Mouse (Mus musculus) left cerebral cortex, postnatal 4 days (tissue): ENCODE results near the gene Gm43518. TPM values are rescaled to one million over a fixed set of nuclear protein-coding genes. Genes with fewer than 3 reads are reported as not detected.

ENCODE experiments used
- DNase-seq: peaks from one replicate; pipeline ENCODE4 v3.0.0-alpha.2; 2022
- intact Hi-C: fragments of 180-260 bp; cut with DNase I; formaldehyde crosslinking; loops from one replicate; pipeline ENCODE4 v1.15.1; 2025
- total RNA-seq, 2 experiments: library from RNA; stranded (reverse); gene quantifications; 2 replicates each; pipeline ENCODE4 v1.2.3; 2021

The Gm43518 gene
- total RNA-seq, 2 experiments from 2014 or later = 1.2 to 1.3 TPM

GRCm38 (mm10) chr5:123932927-123933326 is 5.7 kb downstream of the Gm43518 start:
- intact Hi-C loops = no loop called here
- DNase-seq = no peak

DNA sequence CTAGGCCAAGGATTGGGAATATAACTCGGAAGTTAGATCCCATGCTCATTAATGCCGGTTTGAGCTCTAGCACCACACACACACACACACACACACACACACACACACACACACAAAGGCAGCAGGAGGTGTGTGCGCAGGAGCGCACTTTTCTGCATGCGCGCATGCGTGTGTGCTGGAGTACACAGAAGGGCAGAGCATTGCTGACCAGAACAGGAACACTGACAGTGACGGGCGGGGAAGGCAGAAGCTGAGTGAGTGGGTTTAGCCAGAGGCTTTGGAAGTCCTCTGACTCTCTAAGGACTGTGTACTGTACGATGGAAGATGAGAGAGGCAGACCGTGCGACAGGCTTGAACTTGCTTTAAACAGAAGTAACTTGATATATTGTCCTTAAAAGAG is 6.3 kb downstream of the Gm43518 start:
- intact Hi-C loops = no loop called here
- DNase-seq = no peak

- intact Hi-C loops = no loop called here
- DNase-seq = no peak
Observed at GRCm38 (mm10) chr5:123933957-123934591, 6.9 kb downstream of the Gm43518 start.

- no peak for DNase-seq
- intact Hi-C loops = no loop called here
Observed at GRCm38 (mm10) chr5:123935931-123936330, 8.7 kb downstream of the Gm43518 start.

DNA sequence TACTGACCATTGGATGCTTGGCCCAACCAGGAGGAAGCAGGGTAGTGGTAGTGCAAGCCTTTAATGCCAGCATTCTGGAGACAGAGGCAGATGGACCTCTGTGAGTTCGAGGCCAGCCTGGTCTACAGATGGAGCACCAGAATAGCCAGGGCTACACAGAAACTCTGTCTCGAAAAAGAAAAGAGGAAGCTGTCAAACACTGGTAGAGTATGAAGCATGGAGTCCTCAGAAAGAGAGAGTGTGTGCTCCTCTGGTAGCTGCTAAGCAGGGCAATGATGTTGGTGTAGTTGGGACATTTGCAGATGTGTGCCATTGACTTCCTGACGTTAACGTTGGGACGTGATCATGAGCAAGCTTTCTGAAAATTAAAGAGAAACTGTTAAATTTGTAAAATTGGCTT is 11.3 kb downstream of the Gm43518 start:
- no peak for DNase-seq
- intact Hi-C loops = no loop called here

GRCm38 (mm10) chr5:123946546-123946945 is 19.3 kb downstream of the Gm43518 start:
- intact Hi-C loops = loop anchor here (5.0 kb wide), 1 partner anchor 46 kb away; no protein-coding TSS in a partner anchor
- no peak for DNase-seq

GRCm38 (mm10) chr5:123947041-123947761 is 20.0 kb downstream of the Gm43518 start:
- no peak for DNase-seq
- intact Hi-C loops = loop anchor here (1.0 to 5.0 kb wide), 2 partner anchors 45 to 138 kb away; no protein-coding TSS in a partner anchor

DNA sequence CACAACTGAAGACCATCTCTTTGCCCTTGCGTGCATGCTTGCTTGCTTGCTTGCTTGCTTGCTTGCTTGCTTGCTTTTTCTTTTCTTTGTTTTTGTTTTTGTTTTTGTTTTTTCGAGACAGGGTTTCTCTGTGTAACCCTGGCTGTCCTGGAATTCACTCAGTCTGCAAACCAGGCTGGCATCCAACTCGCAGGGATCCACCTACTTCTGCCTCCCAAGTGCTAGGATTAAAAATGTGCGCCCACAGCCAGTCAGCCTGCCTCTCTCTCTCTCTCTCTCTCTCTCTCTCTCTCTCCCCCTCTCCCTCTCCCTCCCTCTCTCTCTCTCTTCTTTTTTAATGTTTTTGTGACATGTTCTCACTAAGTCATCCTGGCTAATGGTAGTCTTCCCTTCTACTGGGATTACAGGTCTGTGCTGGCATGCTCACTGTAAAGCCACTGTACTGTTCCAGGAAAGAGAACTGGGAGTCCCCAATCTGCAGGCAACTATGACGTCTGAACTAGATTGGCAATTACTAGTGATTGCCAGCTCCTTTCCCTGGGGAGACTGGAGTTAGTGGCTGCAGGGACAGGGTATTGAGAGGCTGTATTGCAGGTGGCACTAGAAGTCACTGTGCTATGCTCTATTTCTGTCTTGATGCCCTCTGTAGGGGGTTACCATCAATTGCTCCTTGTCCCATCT is 25.3 kb downstream of the Gm43518 start:
- no peak for DNase-seq
- intact Hi-C loops = no loop called here

GRCm38 (mm10) chr5:123957213-123957612 is 30.0 kb downstream of the Gm43518 start:
- DNase-seq = no peak
- intact Hi-C loops = no loop called here

- no peak for DNase-seq
- intact Hi-C loops = no loop called here
Observed at GRCm38 (mm10) chr5:123959018-123959417, 31.8 kb downstream of the Gm43518 start.

GRCm38 (mm10) chr5:123960129-123960528 is 32.9 kb downstream of the Gm43518 start:
- intact Hi-C loops = no loop called here
- no peak for DNase-seq

GRCm38 (mm10) chr5:123961046-123961445 is 33.8 kb downstream of the Gm43518 start:
- DNase-seq = peak; percentile 31
- intact Hi-C loops = no loop called here

- intact Hi-C loops = no loop called here
- DNase-seq = no peak
Observed at GRCm38 (mm10) chr5:123964208-123964607, 37.0 kb downstream of the Gm43518 start.

GRCm38 (mm10) chr5:123966759-123967158 is 39.5 kb downstream of the Gm43518 start:
- DNase-seq = no peak
- intact Hi-C loops = no loop called here

DNA sequence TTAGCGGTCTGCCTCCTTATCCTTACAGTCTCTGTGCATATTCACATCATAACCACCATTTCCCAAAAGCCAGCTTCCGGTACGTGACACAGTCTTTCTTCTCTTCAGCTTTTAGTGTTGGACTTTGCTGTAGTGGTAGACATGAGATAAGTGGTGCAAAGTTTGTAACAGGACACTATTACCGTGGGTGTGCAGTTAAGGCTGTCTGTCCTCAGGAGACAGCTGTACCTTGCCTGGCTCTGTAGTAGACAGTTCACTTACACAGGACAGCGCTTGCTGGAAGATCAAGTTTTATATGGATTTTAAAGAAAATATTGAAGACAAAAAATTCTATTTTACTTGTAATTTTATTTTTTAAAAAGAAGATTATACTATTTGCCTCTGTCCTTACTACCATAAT is 41.2 kb downstream of the Gm43518 start:
- no peak for DNase-seq
- intact Hi-C loops = no loop called here

DNA sequence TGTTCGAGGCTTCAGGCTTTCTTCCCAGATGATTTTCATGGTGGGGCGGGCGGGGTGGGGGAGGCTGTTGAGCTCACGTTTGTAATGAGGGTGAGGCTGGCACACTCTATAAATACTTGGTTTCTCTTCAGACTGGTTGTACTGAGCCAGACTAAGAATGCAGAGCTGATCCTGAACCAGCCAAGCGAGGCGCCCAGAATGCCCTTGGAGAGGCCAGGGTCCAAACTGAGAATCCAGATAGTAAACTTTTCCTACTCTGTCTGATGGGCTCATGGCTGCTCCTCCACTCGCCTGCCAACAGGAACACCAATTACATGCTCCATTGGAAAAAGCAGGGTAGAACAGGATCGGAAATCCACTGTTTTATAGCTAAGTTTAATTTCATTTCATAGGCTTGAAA is 42.0 kb downstream of the Gm43518 start:
- intact Hi-C loops = no loop called here
- no peak for DNase-seq

- intact Hi-C loops = no loop called here
- DNase-seq = no peak
Observed at GRCm38 (mm10) chr5:123970576-123970975, 43.4 kb downstream of the Gm43518 start.

DNA sequence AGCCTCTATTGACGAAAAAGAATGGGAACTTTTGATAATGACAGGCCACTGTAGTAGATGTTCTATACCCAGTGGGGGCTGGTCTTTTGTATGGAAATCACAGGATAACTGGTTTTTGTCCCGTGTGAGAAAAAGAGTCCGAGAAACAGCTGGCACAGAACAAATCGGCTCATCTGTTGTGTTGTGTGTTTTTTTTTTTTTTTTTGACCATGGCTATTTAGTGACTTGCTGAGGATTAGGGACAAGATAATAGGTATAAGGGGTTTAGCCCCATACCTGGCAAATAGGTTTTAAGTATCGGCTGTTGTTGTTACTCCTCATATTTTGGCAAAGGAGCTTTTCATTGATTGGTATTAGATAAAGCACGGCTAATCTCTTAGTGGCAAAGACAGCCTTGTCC is 45.2 kb downstream of the Gm43518 start:
- intact Hi-C loops = no loop called here
- DNase-seq = no peak

- intact Hi-C loops = no loop called here
- DNase-seq = peak; percentile 81
Observed at GRCm38 (mm10) chr5:123973299-123974178, 46.3 kb downstream of the Gm43518 start, which contains the start of gene Hip1r. Gene Hip1r (plus strand): TSS chr5:123973628.

GRCm38 (mm10) chr5:123974179-123974485 is 46.9 kb downstream of the Gm43518 start:
- DNase-seq = no peak

DNA sequence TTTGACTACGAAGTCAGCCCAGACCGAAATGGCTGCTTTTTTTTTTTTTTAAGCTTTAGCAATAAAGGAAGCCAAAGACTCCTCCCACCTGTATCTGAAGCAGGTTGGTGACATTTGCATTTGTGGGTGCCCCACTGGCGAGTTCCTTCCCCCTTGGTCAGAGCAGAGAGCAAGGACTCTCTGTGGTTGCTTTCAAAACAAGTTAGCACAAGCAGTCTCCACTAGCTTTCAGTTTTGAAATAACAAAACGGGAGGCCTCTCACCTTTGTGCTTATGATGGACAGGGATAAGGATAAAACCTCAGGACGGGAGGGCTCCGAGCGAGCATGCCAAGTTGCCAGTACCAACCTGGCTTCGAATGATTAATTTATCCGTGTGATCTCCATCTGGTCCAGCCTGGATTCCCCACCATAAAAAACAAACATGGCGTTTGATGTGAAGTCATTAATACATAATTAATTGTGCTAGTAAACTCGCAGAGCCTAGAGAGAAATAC is 47.4 kb downstream of the Gm43518 start:
- intact Hi-C loops = no loop called here
- no peak for DNase-seq

More at GRCm38 (mm10) chr5:123974179-123974485, 46.9 kb downstream of the Gm43518 start:
- intact Hi-C loops = no loop called here
